Mouse (Mus musculus) lung, adult 2 months (tissue): Measurements from ENCODE around the gene Ltbp4.

ENCODE experiments used
- CTCF ChIP-seq: fragments of 200-500 bp; IDR thresholded peaks from 2 replicates; pipeline ENCODE4 v1.5.1; 2011; ENCODE audit warnings: mild to moderate bottlenecking, low read length, control low read depth; ENCODE audit not compliant: insufficient read depth
- POLR2A ChIP-seq: fragments of 200-500 bp; IDR thresholded peaks from 2 replicates; pipeline ENCODE4 v1.6.1; 2011; ENCODE audit warnings: low read depth, mild to moderate bottlenecking, control low read depth, low read length, borderline replicate concordance; ENCODE audit errors: extremely low read depth

- no peak for TF ChIP-seq POLR2A
- no peak for TF ChIP-seq CTCF
Observed at GRCm38 (mm10) chr7:27381560-27381959, 44.1 kb upstream of the Ltbp4 start.
